Mouse (Mus musculus): ENCODE results near the gene Lamp3.
"Not testable (repeated sequence)": the region's sequence is repeated elsewhere in the genome, so short reads cannot be mapped to it uniquely, and the experiment has no call there.

The Lamp3 gene

GRCm38 (mm10) chr16:19706216-19706615 is at the start of gene Lamp3:
TSS of gene Lamp3 (minus strand) at chr16:19706375.
- DNase-seq (ENCODE audit: low read depth, low spot score) = no peak

GRCm38 (mm10) chr16:19732896-19733295 is 26.7 kb upstream of the Lamp3 start:
- DNase-seq (ENCODE audit: low read depth, low spot score) = no peak

- not testable (repeated sequence) for DNase-seq (ENCODE audit: low read depth, low spot score)
Observed at GRCm38 (mm10) chr16:19724139-19724538, 18.0 kb upstream of the Lamp3 start.

GRCm38 (mm10) chr16:19720959-19721358 is 14.8 kb upstream of the Lamp3 start:
- no peak for DNase-seq (ENCODE audit: low read depth, low spot score)

- no peak for DNase-seq (ENCODE audit: low read depth, low spot score)
Observed at GRCm38 (mm10) chr16:19707381-19707780, 1.2 kb upstream of the Lamp3 start.

GRCm38 (mm10) chr16:19699207-19699606 is 7.0 kb downstream of the Lamp3 start:
- DNase-seq (ENCODE audit: low read depth, low spot score) = no peak

- DNase-seq (ENCODE audit: low read depth, low spot score) = no peak
Observed at GRCm38 (mm10) chr16:19670768-19671357, 35.3 kb downstream of the Lamp3 start.

- DNase-seq (ENCODE audit: low read depth, low spot score) = peak; percentile 3
Observed at GRCm38 (mm10) chr16:19666312-19666711, 39.9 kb downstream of the Lamp3 start.

- no peak for DNase-seq (ENCODE audit: low read depth, low spot score)
Observed at GRCm38 (mm10) chr16:19629816-19630215, 76.4 kb downstream of the Lamp3 start, which contains the start of gene Olfr171. TSS of gene Olfr171 (minus strand) at chr16:19629916.

GRCm38 (mm10) chr16:19611782-19612181 is 94.4 kb downstream of the Lamp3 start, which contains the start of gene Olfr170:
TSS of gene Olfr170 (minus strand) at chr16:19611882.
- DNase-seq (ENCODE audit: low read depth, low spot score) = not testable (repeated sequence)
